Mouse (Mus musculus): ENCODE measurements around the gene Akap7. TPM values are rescaled to one million over a fixed set of nuclear protein-coding genes. Genes with fewer than 3 reads are reported as not detected.

Gene Akap7
- polyA plus RNA-seq, 1 experiment, result 12.2 TPM

DNA sequence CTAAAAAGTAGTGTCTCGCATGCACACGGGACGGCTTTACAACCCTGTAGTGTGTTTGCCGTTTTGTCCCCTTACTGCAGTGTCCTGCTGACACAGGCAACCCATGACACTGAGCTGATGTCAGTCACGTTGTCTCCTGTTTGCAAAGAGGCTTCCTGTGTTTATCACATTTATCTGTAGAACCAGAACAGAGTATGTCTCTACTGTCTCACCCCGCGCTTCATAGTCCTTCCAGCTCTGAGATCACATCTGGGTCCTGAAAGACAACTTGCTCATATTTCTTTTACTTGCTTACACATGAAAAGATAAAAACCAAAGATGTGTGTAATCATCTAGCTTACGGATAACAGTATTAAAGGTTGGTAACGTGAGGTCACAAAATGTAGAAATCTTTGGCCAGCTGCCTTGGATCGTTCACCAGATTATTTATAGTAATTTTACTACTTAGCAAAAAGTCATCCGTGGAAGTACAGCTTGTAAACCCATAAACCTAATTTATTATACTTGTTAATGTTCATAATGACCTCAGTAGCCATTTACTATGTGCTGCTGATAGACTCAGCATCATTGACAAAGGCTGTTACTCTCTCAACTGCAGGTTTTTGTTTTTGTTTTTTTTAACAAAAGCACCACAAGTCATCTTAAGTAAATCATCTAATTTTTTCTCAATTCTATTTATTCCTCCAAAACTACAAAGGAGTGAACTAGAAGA, 22.4 kb downstream of the Akap7 start:
- no peak for DNase-seq
- TF ChIP-seq CTCF (IDR thresholded peaks at IDR 0.05; ENCODE audit: insufficient read depth, low read length) (no peak), POLR2A (IDR thresholded peaks at IDR 0.05; ENCODE audit: borderline replicate concordance, extremely low read depth, low read depth, low read length) (no peak)
- Histone ChIP-seq H3K4me1 (ENCODE audit: control insufficient read depth, insufficient read depth, low read length) (peaks cover 3% of the 10 kb centered on the region; the same call in 1 of the 2 replicates), H3K4me3 (replicated peaks; ENCODE audit: extremely low read depth, low read depth, low read length) (no peak overlapping the region)
- 40% methylated on average over 11 of the region's 11 CpGs for WGBS

DNA sequence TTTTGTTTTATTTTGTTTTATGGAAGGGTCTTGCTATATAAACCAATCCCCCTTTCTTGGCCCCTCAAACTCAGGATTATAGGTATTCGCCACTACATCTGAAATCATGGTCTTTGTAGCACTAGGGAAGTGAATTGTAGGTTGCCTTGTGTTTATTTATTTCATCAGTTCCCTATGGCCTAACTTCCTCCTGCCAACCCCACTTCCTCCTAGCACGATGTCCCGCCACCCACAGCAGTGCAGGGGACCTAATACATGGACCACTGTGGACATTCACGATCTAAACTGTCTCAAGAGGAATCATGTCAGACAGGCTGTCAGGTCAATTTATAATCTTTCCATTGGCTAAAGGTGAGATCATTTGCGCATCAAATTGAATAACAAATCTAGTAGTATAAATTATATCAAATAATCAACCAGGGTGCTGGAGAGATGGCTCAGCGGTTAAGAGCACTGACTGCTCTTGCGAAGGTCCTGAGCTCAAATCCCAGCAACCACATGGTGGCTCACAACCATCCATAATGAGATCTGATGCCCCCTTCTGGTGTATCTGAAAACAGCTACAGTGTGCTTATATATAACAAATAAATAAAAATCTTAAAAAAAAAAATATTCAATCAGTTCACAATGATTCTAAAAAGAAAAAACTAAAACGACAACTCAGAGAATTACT, 23.1 kb downstream of the Akap7 start:
- H3K4me3 ChIP-seq (replicated peaks; ENCODE audit: extremely low read depth, low read depth, low read length), result no peak overlapping the region
- TF ChIP-seq POLR2A (IDR thresholded peaks at IDR 0.05; ENCODE audit: borderline replicate concordance, extremely low read depth, low read depth, low read length), result no peak
- TF ChIP-seq CTCF (IDR thresholded peaks at IDR 0.05; ENCODE audit: insufficient read depth, low read length), result no peak
- H3K4me1 ChIP-seq (ENCODE audit: control insufficient read depth, insufficient read depth, low read length), result no peaks in the 10 kb centered on the region; the same call in 1 of the 2 replicates
- WGBS, result 74% methylated on average over 8 of the region's 8 CpGs
- DNase-seq, result no peak

DNA sequence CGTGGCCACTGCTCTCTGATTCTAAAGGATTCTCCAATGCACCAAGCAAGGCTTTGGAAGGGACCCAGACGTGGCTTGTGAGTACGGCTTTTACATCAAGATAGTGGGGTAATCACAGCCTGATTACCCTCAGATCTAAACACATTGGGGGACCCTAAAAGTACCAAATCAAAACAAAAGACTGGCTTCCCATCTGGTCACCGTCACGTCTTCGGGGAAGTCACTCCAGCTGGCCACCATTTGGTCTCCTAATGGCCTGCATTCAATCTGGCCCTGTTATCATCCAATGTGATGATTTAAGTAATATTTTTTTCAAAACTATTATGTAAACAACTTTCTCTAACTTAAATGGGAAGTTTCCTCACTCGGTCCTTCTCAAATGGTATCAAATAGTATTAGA, 24.3 kb downstream of the Akap7 start:
- no peak overlapping the region for H3K4me3 ChIP-seq (replicated peaks; ENCODE audit: extremely low read depth, low read depth, low read length)
- no peak for DNase-seq
- 69% methylated on average over 7 of the region's 7 CpGs for WGBS
- no peaks in the 10 kb centered on the region for H3K4me1 ChIP-seq (ENCODE audit: control insufficient read depth, insufficient read depth, low read length)
- TF ChIP-seq POLR2A (IDR thresholded peaks at IDR 0.05; ENCODE audit: borderline replicate concordance, extremely low read depth, low read depth, low read length), result no peak
- TF ChIP-seq CTCF (IDR thresholded peaks at IDR 0.05; ENCODE audit: insufficient read depth, low read length), result no peak

- Histone ChIP-seq H3K4me1 (ENCODE audit: control insufficient read depth, insufficient read depth, low read length) (no peaks in the 10 kb centered on the region), H3K4me3 (replicated peaks; ENCODE audit: extremely low read depth, low read depth, low read length) (no peak overlapping the region)
- WGBS, result 63% methylated on average over 5 of the region's 5 CpGs
- DNase-seq, result no peak
- TF ChIP-seq POLR2A (IDR thresholded peaks at IDR 0.05; ENCODE audit: borderline replicate concordance, extremely low read depth, low read depth, low read length), result no peak
- no peak for TF ChIP-seq CTCF (IDR thresholded peaks at IDR 0.05; ENCODE audit: insufficient read depth, low read length)
Observed at GRCm38 (mm10) chr10:25280141-25280540, 27.5 kb downstream of the Akap7 start.

- DNase-seq, result no peak
- Histone ChIP-seq H3K4me1 (ENCODE audit: control insufficient read depth, insufficient read depth, low read length) (no peaks in the 10 kb centered on the region), H3K4me3 (replicated peaks; ENCODE audit: extremely low read depth, low read depth, low read length) (no peak overlapping the region)
- TF ChIP-seq POLR2A (IDR thresholded peaks at IDR 0.05; ENCODE audit: borderline replicate concordance, extremely low read depth, low read depth, low read length) (no peak), CTCF (IDR thresholded peaks at IDR 0.05; ENCODE audit: insufficient read depth, low read length) (no peak)
- 68% methylated on average over 3 of the region's 3 CpGs for WGBS
Observed at GRCm38 (mm10) chr10:25279406-25279805, 28.3 kb downstream of the Akap7 start.

DNA sequence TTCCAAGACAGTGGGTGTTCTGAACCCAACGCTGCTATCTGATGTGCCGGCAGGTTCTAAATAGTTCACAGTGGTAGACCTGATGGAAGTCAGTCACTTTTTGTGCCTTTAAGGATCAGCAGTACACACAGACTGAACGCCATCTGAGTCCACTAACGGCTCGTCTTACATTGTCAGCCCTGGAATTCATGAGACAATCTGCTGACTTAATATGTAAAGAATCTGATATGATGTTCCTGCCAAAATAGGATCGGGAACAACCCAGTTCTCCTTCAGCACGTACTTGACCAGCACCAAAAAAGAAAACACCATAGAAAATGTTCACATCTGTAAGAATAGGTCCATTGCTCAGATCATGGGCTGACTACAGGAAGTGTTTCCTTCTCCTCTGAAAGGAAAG, 32.2 kb downstream of the Akap7 start:
- no peaks in the 10 kb centered on the region for H3K4me1 ChIP-seq (ENCODE audit: control insufficient read depth, insufficient read depth, low read length)
- no peak for TF ChIP-seq CTCF (IDR thresholded peaks at IDR 0.05; ENCODE audit: insufficient read depth, low read length)
- WGBS, result 61% methylated on average over 7 of the region's 7 CpGs
- H3K4me3 ChIP-seq (replicated peaks; ENCODE audit: extremely low read depth, low read depth, low read length), result no peak overlapping the region
- DNase-seq, result no peak

DNA sequence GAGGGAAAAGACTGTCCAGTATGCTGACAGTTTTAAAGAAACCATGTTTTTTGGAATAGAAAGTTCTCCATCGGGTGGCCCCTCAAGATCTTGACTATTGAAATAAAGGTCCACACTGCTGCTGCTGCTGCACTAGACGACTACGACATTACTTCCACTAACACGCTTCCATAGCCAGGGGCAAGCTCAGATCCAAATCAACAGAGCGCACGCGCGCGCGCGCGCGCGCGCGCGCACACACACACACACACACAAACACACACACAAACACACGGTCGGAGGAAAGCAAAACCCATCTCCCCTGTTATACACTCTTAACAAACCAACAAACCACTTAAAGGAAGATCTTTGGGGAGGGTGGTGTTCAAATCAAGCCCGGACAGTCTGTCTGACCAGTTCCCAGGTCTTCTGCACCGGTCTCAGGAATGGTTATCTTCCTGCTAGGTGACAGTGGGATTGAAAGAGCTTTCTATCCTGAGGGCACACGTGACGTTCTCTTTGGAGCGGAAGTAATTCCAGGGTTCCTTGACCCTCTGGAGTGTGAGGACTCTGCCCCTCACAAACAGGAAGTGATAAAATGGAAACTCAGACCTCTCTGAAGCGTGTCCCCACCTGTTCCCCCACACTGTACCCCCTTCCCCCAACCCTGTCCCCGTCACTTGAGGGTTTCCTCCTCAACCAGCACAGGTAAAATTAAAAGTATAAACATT, 32.9 kb downstream of the Akap7 start:
- 86% methylated on average over 26 of the region's 26 CpGs for WGBS
- Histone ChIP-seq H3K4me3 (replicated peaks; ENCODE audit: extremely low read depth, low read depth, low read length) (no peak overlapping the region), H3K4me1 (ENCODE audit: control insufficient read depth, insufficient read depth, low read length) (no peaks in the 10 kb centered on the region)
- TF ChIP-seq POLR2A (IDR thresholded peaks at IDR 0.05; ENCODE audit: borderline replicate concordance, extremely low read depth, low read depth, low read length) (no peak), CTCF (IDR thresholded peaks at IDR 0.05; ENCODE audit: insufficient read depth, low read length) (no peak)
- no peak for DNase-seq

DNA sequence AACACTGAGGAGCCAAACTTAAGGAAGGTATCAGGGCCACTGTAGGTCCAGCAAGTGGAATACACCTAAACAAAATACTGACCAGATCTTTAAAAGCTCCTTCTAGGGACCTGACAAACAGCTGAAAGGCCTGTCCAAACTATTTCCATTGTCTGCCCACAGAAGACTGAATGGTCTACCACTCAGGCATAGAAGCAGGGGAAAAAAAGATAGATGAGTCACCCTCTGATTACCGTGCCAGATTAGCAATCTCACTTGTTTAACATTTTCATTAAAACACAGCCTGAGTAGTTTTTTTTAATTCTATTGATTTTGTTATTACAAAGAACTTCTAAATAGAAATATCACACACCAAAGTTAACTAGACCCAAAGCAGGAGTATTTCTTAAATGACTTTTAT, 33.9 kb downstream of the Akap7 start:
- H3K4me1 ChIP-seq (ENCODE audit: control insufficient read depth, insufficient read depth, low read length), result no peaks in the 10 kb centered on the region
- TF ChIP-seq CTCF (IDR thresholded peaks at IDR 0.05; ENCODE audit: insufficient read depth, low read length) (no peak), POLR2A (IDR thresholded peaks at IDR 0.05; ENCODE audit: borderline replicate concordance, extremely low read depth, low read depth, low read length) (no peak)
- 38% methylated on average over 1 of the region's 1 CpGs for WGBS
- DNase-seq, result no peak
- H3K4me3 ChIP-seq (replicated peaks; ENCODE audit: extremely low read depth, low read depth, low read length), result no peak overlapping the region

DNA sequence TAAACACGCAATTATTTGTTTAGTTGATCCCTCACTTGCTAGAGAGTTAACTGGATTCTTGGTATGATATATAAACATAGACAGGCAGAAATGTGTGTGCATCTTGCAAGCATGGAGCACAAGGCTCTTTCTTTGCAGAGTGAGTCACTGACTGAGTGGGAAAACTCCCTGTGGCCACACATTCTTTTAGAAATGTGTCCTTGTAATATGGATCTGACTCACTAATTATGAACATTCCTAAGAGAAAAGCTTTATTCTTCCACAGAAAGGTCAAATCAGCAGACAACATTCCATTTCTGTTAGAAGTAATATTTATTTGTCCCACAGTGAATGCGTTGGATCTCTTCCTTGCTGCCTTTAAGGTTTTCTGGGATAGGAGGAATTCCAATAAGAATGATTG, 35.9 kb downstream of the Akap7 start:
- no peak overlapping the region for H3K4me3 ChIP-seq (replicated peaks; ENCODE audit: extremely low read depth, low read depth, low read length)
- 76% methylated on average over 2 of the region's 2 CpGs for WGBS
- H3K4me1 ChIP-seq (ENCODE audit: control insufficient read depth, insufficient read depth, low read length), result no peaks in the 10 kb centered on the region
- no peak for DNase-seq
- no peak for TF ChIP-seq POLR2A (IDR thresholded peaks at IDR 0.05; ENCODE audit: borderline replicate concordance, extremely low read depth, low read depth, low read length)
- no peak for TF ChIP-seq CTCF (IDR thresholded peaks at IDR 0.05; ENCODE audit: insufficient read depth, low read length)

All from lung, adult 2 months (tissue).